Mouse (Mus musculus): ENCODE results near the gene Slc35f2. TPM values are rescaled to one million over a fixed set of nuclear protein-coding genes. Genes with fewer than 3 reads are reported as not detected.

The Slc35f2 gene
- total and polyA plus RNA-seq, 3 experiments = 0.33 TPM; not detected in 2

DNA sequence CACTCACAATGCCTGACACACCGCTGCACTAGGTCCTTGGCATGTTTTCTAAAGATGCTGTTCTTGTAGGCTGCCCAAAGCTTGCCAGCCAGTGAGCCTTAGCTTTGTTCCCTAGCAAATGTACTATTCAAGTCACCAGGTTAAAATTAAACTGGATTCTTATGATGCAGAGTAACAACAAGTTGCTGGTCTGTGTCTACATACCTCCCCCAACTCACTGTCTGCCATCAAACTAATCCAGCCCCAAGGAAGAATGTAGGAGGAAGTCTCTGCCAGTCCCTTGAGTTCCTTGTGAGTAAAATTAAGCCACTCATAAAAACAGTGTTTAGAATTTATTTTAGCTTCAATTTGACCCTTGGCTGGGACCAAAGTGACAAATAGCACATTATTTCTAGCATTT, 82.3 kb downstream of the Slc35f2 start:
- no peaks in the 10 kb centered on the region; the same call in 1 of the 2 replicates for H3K27me3 ChIP-seq (ENCODE audit: insufficient read depth, low read length)
- no peak for TF ChIP-seq TAL1 (conservative IDR thresholded peaks at IDR 0.05; ENCODE audit: low read depth, low read length)
- H3K9me3 ChIP-seq (replicated peaks) = no peaks in the 10 kb centered on the region
- DNase-seq (ENCODE audit: low spot score) (no peak), ATAC-seq (ENCODE audit: extremely low read depth, insufficient number of reproducible peaks, low FRiP score, poor library complexity, severe bottlenecking) (no peak)
- H3K4me3 ChIP-seq (ENCODE audit: low read depth, low read length) = no peak overlapping the region
- no peaks in the 10 kb centered on the region for H3K36me3 ChIP-seq (replicated peaks)
- no peaks in the 10 kb centered on the region for H3K4me1 ChIP-seq (ENCODE audit: insufficient read depth, low read depth, low read length)

DNA sequence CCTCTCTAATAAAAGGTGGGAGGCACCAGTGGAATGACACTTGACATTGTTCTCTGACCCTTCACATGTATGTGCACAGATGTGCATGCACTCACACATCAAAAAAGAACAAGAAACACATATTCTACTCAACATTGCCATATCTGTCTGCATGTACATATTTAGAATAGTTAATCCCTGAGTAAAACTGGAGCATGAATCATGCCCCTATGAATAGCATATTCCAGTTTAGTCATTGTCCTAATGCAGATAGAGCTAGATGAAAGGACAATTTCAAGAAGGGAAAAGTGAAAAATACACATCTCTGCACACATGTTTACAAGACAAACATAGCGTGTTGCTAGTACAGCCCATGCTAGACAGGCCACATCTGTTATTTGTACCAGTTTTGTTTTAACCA, 83.2 kb downstream of the Slc35f2 start:
- DNase-seq (ENCODE audit: low spot score) (no peak), ATAC-seq (ENCODE audit: extremely low read depth, insufficient number of reproducible peaks, low FRiP score, poor library complexity, severe bottlenecking) (no peak)
- TF ChIP-seq POLR2AphosphoS5 (IDR thresholded peaks at IDR 0.05; ENCODE audit: insufficient replicate concordance, low read depth, low read length) (no peak), TAL1 (conservative IDR thresholded peaks at IDR 0.05; ENCODE audit: low read depth, low read length) (no peak), GATA2 (IDR thresholded peaks at IDR 0.05; ENCODE audit: borderline replicate concordance, low read depth, low read length) (no peak), GATA1 (IDR thresholded peaks at IDR 0.05; ENCODE audit: borderline replicate concordance, low read length) (no peak), CTCF (IDR thresholded peaks at IDR 0.05; ENCODE audit: low read depth, low read length) (no peak)
- H3K4me3 ChIP-seq (ENCODE audit: low read depth, low read length) = no peak overlapping the region
- no peaks in the 10 kb centered on the region; the same call in 1 of the 2 replicates for H3K27me3 ChIP-seq (ENCODE audit: insufficient read depth, low read length)
- H3K4me1 ChIP-seq (ENCODE audit: insufficient read depth, low read depth, low read length) = no peaks in the 10 kb centered on the region
- no peaks in the 10 kb centered on the region for H3K9me3 ChIP-seq (replicated peaks)
- H3K36me3 ChIP-seq (replicated peaks) = no peaks in the 10 kb centered on the region

DNA sequence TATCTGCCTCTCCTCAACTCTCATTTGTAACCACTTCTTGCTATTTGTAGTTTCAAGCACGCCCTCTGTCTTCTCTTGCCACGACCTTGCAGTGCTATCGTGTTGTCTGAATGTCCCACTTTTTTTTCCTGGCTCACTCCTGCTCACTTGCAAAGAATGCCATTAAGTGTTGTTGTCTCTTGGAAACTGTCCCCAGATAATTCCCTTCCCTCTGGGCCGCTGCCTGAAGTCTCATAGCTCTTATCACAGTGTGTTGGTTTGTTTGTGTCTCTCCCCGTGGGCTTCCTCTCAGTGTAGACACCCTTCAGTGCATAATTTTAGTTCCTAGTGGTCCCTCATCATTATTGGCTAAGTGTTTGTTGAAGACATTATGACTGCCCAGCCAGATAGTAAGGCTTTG, 86.5 kb downstream of the Slc35f2 start:
- Histone ChIP-seq H3K9me3 (replicated peaks) (no peaks in the 10 kb centered on the region), H3K36me3 (replicated peaks) (no peaks in the 10 kb centered on the region), H3K4me1 (ENCODE audit: insufficient read depth, low read depth, low read length) (no peaks in the 10 kb centered on the region), H3K27me3 (ENCODE audit: insufficient read depth, low read length) (no peaks in the 10 kb centered on the region), H3K4me3 (ENCODE audit: low read depth, low read length) (no peak overlapping the region)
- DNase-seq (ENCODE audit: low spot score) = no peak
- TF ChIP-seq GATA2 (IDR thresholded peaks at IDR 0.05; ENCODE audit: borderline replicate concordance, low read depth, low read length) (no peak), CTCF (IDR thresholded peaks at IDR 0.05; ENCODE audit: low read depth, low read length) (no peak), POLR2AphosphoS5 (IDR thresholded peaks at IDR 0.05; ENCODE audit: insufficient replicate concordance, low read depth, low read length) (no peak), GATA1 (IDR thresholded peaks at IDR 0.05; ENCODE audit: borderline replicate concordance, low read length) (no peak), TAL1 (conservative IDR thresholded peaks at IDR 0.05; ENCODE audit: low read depth, low read length) (no peak)
- no peak for ATAC-seq (ENCODE audit: extremely low read depth, insufficient number of reproducible peaks, low FRiP score, poor library complexity, severe bottlenecking)

Other genes with a start within 250 kb of the Slc35f2 start
- 77.4 and 78.2 TPM in 2 replicates for gene Atm, start 234.8 kb upstream of the Slc35f2 start, total RNA-seq (2014; fragmentation: Nextera tagmentation)
- 49.0 and 51.8 TPM in 2 replicates for gene Atm, start 234.8 kb upstream of the Slc35f2 start, total RNA-seq (2017)
- 1.1 and 1.4 TPM in 2 replicates for gene Atm, start 234.8 kb upstream of the Slc35f2 start, polyA plus RNA-seq (2012)
- 68.5 and 70.7 TPM in 2 replicates for gene Npat, start 234.5 kb upstream of the Slc35f2 start, total RNA-seq (2014; fragmentation: Nextera tagmentation)
- 40.4 and 44.6 TPM in 2 replicates for gene Npat, start 234.5 kb upstream of the Slc35f2 start, total RNA-seq (2017)
- 1.1 and 1.7 TPM in 2 replicates for gene Npat, start 234.5 kb upstream of the Slc35f2 start, polyA plus RNA-seq (2012)
- 43.6 and 44.2 TPM in 2 replicates for gene Acat1, start 161.2 kb upstream of the Slc35f2 start, total RNA-seq (2014; fragmentation: Nextera tagmentation)
- 75.3 and 76.7 TPM in 2 replicates for gene Acat1, start 161.2 kb upstream of the Slc35f2 start, total RNA-seq (2017)
- gene Acat1, start 161.2 kb upstream of the Slc35f2 start, polyA plus RNA-seq (2012) = 118 and 124 TPM in 2 replicates
- gene Cul5, start 101.5 kb upstream of the Slc35f2 start, total RNA-seq (2014; fragmentation: Nextera tagmentation) = 44.8 and 51.3 TPM in 2 replicates
- gene Cul5, start 101.5 kb upstream of the Slc35f2 start, total RNA-seq (2017) = 53.6 and 60.9 TPM in 2 replicates
- 5.1 and 6.5 TPM in 2 replicates for gene Cul5, start 101.5 kb upstream of the Slc35f2 start, polyA plus RNA-seq (2012)
- gene Rab39, start 65.3 kb upstream of the Slc35f2 start, total RNA-seq (2014; fragmentation: Nextera tagmentation) = not detected in 2 replicates
- 0.06 and 0.11 TPM in 2 replicates for gene Rab39, start 65.3 kb upstream of the Slc35f2 start, total RNA-seq (2017)
- not detected in 2 replicates for gene Rab39, start 65.3 kb upstream of the Slc35f2 start, polyA plus RNA-seq (2012)
- not detected in 2 replicates for gene Sln, start 78.6 kb downstream of the Slc35f2 start, total RNA-seq (2014; fragmentation: Nextera tagmentation)
- not detected in 2 replicates for gene Sln, start 78.6 kb downstream of the Slc35f2 start, total RNA-seq (2017)
- gene Sln, start 78.6 kb downstream of the Slc35f2 start, polyA plus RNA-seq (2012) = not detected in 2 replicates
- gene Elmod1, start 203.8 kb downstream of the Slc35f2 start, total RNA-seq (2014; fragmentation: Nextera tagmentation) = not detected in 2 replicates
- gene Elmod1, start 203.8 kb downstream of the Slc35f2 start, total RNA-seq (2017) = 0.17 and 0.38 TPM in 2 replicates
- gene Elmod1, start 203.8 kb downstream of the Slc35f2 start, polyA plus RNA-seq (2012) = not detected in 2 replicates